Mouse (Mus musculus): ENCODE results near the gene Zkscan2. TPM values are rescaled to one million over a fixed set of nuclear protein-coding genes. Genes with fewer than 3 reads are reported as not detected.

The Zkscan2 gene
- polyA plus RNA-seq, 1 experiment from 2014 or later = 5.3 TPM

Other genes starting within 250 kb of the Zkscan2 start
- 57.9 and 58.0 TPM in 2 replicates for gene Lcmt1, start 130.7 kb downstream of the Zkscan2 start, polyA plus RNA-seq (2016; fragmentation: Nextera tagmentation; extraction: Ambion mirVana)
- gene Arhgap17, start 130.5 kb downstream of the Zkscan2 start, polyA plus RNA-seq (2016; fragmentation: Nextera tagmentation; extraction: Ambion mirVana) = 31.4 TPM in 2 replicates
- gene Aqp8, start 38.2 kb downstream of the Zkscan2 start, polyA plus RNA-seq (2016; fragmentation: Nextera tagmentation; extraction: Ambion mirVana) = 0.31 TPM in 2 replicates

All from hindbrain, embryonic 10.5 days (tissue).